Mouse (Mus musculus) bone marrow, adult 2 months (tissue): ENCODE data around the gene Sez6l. TPM values are rescaled to one million over a fixed set of nuclear protein-coding genes. Genes with fewer than 3 reads are reported as not detected.
"Not testable (repeated sequence)": the region's sequence is repeated elsewhere in the genome, so short reads cannot be mapped to it uniquely, and the experiment has no call there.

Experiments used
- H3K27ac ChIP-seq: fragments of 200-500 bp; 2 replicates; pipeline ENCODE4 v1.5.1; 2012; ENCODE audit warnings: low read depth, mild to moderate bottlenecking, control low read depth, inconsistent platforms, low read length; ENCODE audit not compliant: control insufficient read depth, poor library complexity, insufficient read depth
- H3K4me1 ChIP-seq: fragments of 200-500 bp; 2 replicates; pipeline ENCODE4 v1.6.1; 2011; ENCODE audit warnings: low read length; ENCODE audit not compliant: control insufficient read depth, insufficient read depth
- H3K4me3 ChIP-seq: fragments of 200-500 bp; replicated peaks from 2 replicates; pipeline ENCODE3; 2011; ENCODE audit warnings: mild to moderate bottlenecking, low read depth, low read length, control low read depth; ENCODE audit not compliant: control insufficient read depth
- CTCF ChIP-seq: fragments of 200-500 bp; IDR thresholded peaks from 2 replicates; pipeline ENCODE4 v1.5.1; 2011; ENCODE audit warnings: low read length, control low read depth; ENCODE audit not compliant: control insufficient read depth, insufficient read depth
- POLR2A ChIP-seq: fragments of 200-500 bp; IDR thresholded peaks from 2 replicates; pipeline ENCODE4 v1.6.1; 2011; ENCODE audit warnings: low read depth, mild to moderate bottlenecking, control low read depth, low read length, borderline replicate concordance; ENCODE audit not compliant: control insufficient read depth
- WGBS: fragments of 180-500 bp; shearing (Covaris S2); methylation state at CpG from one replicate; pipeline ENCODE4 v1.1.7; 2018; 5-methylcytosine and 5-hydroxymethylcytosine counted together
- polyA plus RNA-seq: library from polyadenylated mRNA; stranded (reverse); fragments of >200 nt; gene quantifications from 2 replicates; pipeline ENCODE4 v1.2.4, GENCODE M21; 2011; ENCODE audit warnings: low replicate concordance; ENCODE audit not compliant: missing spikeins, insufficient read depth, insufficient read length

Sez6l gene
- polyA plus RNA-seq, 1 experiment: not detected

GRCm38 (mm10) chr5:112432033-112432432 lies 145.0 kb downstream of the Sez6l start:
- no peak for TF ChIP-seq CTCF
- TF ChIP-seq POLR2A: no peak
- H3K4me1 ChIP-seq: no peaks in the 10 kb centered on the region
- H3K27ac ChIP-seq: no peak overlapping the region
- H3K4me3 ChIP-seq: no peak overlapping the region
- WGBS: 77% methylated on average over 5 of the region's 5 CpGs

- H3K4me3 ChIP-seq: no peak overlapping the region
- TF ChIP-seq POLR2A (no peak), CTCF (no peak)
- no peaks in the 10 kb centered on the region; the same call in 1 of the 2 replicates for H3K4me1 ChIP-seq
- WGBS: 9% methylated on average over 14 of the region's 14 CpGs
- H3K27ac ChIP-seq: no peak overlapping the region
Observed at GRCm38 (mm10) chr5:112431120-112431775, 145.7 kb downstream of the Sez6l start.

- H3K4me1 ChIP-seq: no peaks in the 10 kb centered on the region; the same call in 1 of the 2 replicates
- H3K4me3 ChIP-seq: no peak overlapping the region
- no peak overlapping the region for H3K27ac ChIP-seq
- TF ChIP-seq POLR2A: no peak
- peak; percentile 56; the same call in 1 of the 2 replicates for TF ChIP-seq CTCF
- 14% methylated on average over 19 of the region's 19 CpGs for WGBS
Observed at GRCm38 (mm10) chr5:112428944-112429343, 148.0 kb downstream of the Sez6l start.

GRCm38 (mm10) chr5:112427283-112427682 lies 149.7 kb downstream of the Sez6l start:
- no peaks in the 10 kb centered on the region; the same call in 1 of the 2 replicates for H3K4me1 ChIP-seq
- H3K4me3 ChIP-seq: no peak overlapping the region
- no peak overlapping the region for H3K27ac ChIP-seq
- peak; percentile 75 for TF ChIP-seq CTCF
- TF ChIP-seq POLR2A: no peak
- 50% methylated on average over 2 of the region's 2 CpGs for WGBS

- Histone ChIP-seq H3K27ac (no peak overlapping the region), H3K4me1 (no peaks in the 10 kb centered on the region; the same call in 1 of the 2 replicates), H3K4me3 (no peak overlapping the region)
- 38% methylated on average over 7 of the region's 7 CpGs for WGBS
- TF ChIP-seq CTCF: no peak
- no peak for TF ChIP-seq POLR2A
Observed at GRCm38 (mm10) chr5:112426635-112427034, 150.3 kb downstream of the Sez6l start.

GRCm38 (mm10) chr5:112419535-112419934 lies 157.4 kb downstream of the Sez6l start:
- no peak overlapping the region for H3K27ac ChIP-seq
- no peak for TF ChIP-seq CTCF
- TF ChIP-seq POLR2A: no peak
- no peaks in the 10 kb centered on the region for H3K4me1 ChIP-seq
- no peak overlapping the region for H3K4me3 ChIP-seq
- 44% methylated on average over 12 of the region's 12 CpGs for WGBS

GRCm38 (mm10) chr5:112418023-112418422 lies 159.0 kb downstream of the Sez6l start:
- Histone ChIP-seq H3K27ac (no peak overlapping the region), H3K4me3 (no peak overlapping the region), H3K4me1 (no peaks in the 10 kb centered on the region)
- 60% methylated on average over 4 of the region's 4 CpGs for WGBS
- no peak for TF ChIP-seq POLR2A
- TF ChIP-seq CTCF: no peak

- Histone ChIP-seq H3K4me3 (no peak overlapping the region), H3K27ac (no peak overlapping the region), H3K4me1 (no peaks in the 10 kb centered on the region)
- WGBS: 72% methylated on average over 5 of the region's 5 CpGs
- TF ChIP-seq CTCF: no peak
- no peak for TF ChIP-seq POLR2A
Observed at GRCm38 (mm10) chr5:112416673-112417072, 160.3 kb downstream of the Sez6l start.

- not testable (repeated sequence) for H3K4me1 ChIP-seq, H3K27ac ChIP-seq, H3K4me3 ChIP-seq
- WGBS: 70% methylated on average over 4 of the region's 4 CpGs
Observed at GRCm38 (mm10) chr5:112412781-112413180, 164.2 kb downstream of the Sez6l start.
